Mouse (Mus musculus) heart, postnatal 14 days (tissue): ENCODE measurements around the gene Chfr. TPM values are rescaled to one million over a fixed set of nuclear protein-coding genes. Genes with fewer than 3 reads are reported as not detected.

Source experiments
- total RNA-seq, 2 experiments: library from RNA; stranded (reverse); gene quantifications; 2 replicates each; pipeline ENCODE4 v1.2.3; 2021

Gene Chfr
- total RNA-seq, 2 experiments from 2014 or later, result 21.0 to 21.4 TPM

Other genes with a start within 250 kb of the Chfr start
- 1 to 10 TPM; 3.9 to 7.5 TPM for gene Gm15446, start 212.4 kb upstream of the Chfr start, total RNA-seq
- gene Zfp932, start 139.3 kb upstream of the Chfr start, total RNA-seq, result 1 to 10 TPM; 5.8 to 6.4 TPM
- gene Gm17655, start 63.3 kb upstream of the Chfr start, total RNA-seq, result 1 to 10 TPM; 2.9 to 3.6 TPM
- gene Gm35315, start 41.4 kb upstream of the Chfr start, total RNA-seq, result under 1 TPM in 1 of 2 experiments, not detected in 1; 0.07 TPM
- gene Plcxd1, start 35.9 kb upstream of the Chfr start, total RNA-seq, result not detected
- gene Gtpbp6, start 27.6 kb upstream of the Chfr start, total RNA-seq, result 10 to 100 TPM; 27.0 to 29.8 TPM
- 1 to 10 TPM; 2.9 to 3.0 TPM for gene Zfp605, start 25.8 kb upstream of the Chfr start, total RNA-seq
- 10 to 100 TPM; 36.5 to 42.6 TPM for gene Golga3, start 40.9 kb downstream of the Chfr start, total RNA-seq
- gene Ankle2, start 95.2 kb downstream of the Chfr start, total RNA-seq, result 10 to 100 TPM; 25.8 to 25.9 TPM
- gene Pgam5, start 134.1 kb downstream of the Chfr start, total RNA-seq, result 10 to 100 TPM; 28.9 to 32.3 TPM
- gene Pxmp2, start 150.3 kb downstream of the Chfr start, total RNA-seq, result 10 to 100 TPM; 49.9 to 60.2 TPM
- gene Pole, start 150.5 kb downstream of the Chfr start, total RNA-seq, result 1 to 10 TPM; 2.4 to 3.9 TPM
- gene P2rx2, start 207.4 kb downstream of the Chfr start, total RNA-seq, result not detected
- gene Lrcol1, start 208.9 kb downstream of the Chfr start, total RNA-seq, result not detected